Mouse (Mus musculus) heart, embryonic 12.5 days (tissue): ENCODE measurements around the gene Ppp1r9a. TPM values are rescaled to one million over a fixed set of nuclear protein-coding genes. Genes with fewer than 3 reads are reported as not detected.
A peak's percentile ranks its signal among the peaks of the same experiment; 100 is the strongest.

Experiments used
- ATAC-seq: fragments of 200-750 bp; cut with Nextera tagmentation; 2 replicates; pipeline ENCODE4 v1.8.0; 2017; ENCODE audit warnings: moderate TSS enrichment, moderate library complexity; ENCODE audit not compliant: insufficient number of reproducible peaks, low FRiP score
- H3K27ac ChIP-seq: fragments of 300-500 bp; sonication (generic); 2 replicates; pipeline ENCODE4 v1.5.1; 2016; ENCODE audit warnings: mild to moderate bottlenecking, moderate library complexity; ENCODE audit not compliant: poor library complexity, severe bottlenecking
- H3K27me3 ChIP-seq: fragments of 300-500 bp; sonication (generic); replicated peaks from 2 replicates; pipeline ENCODE4 v1.6.1; 2016; ENCODE audit warnings: mild to moderate bottlenecking, moderate library complexity
- H3K36me3 ChIP-seq: fragments of 300-500 bp; sonication (generic); 2 replicates; pipeline ENCODE4 v1.6.1; 2016; ENCODE audit warnings: mild to moderate bottlenecking, moderate library complexity
- H3K4me1 ChIP-seq: fragments of 300-500 bp; sonication (generic); replicated peaks from 2 replicates; pipeline ENCODE4 v1.6.1; 2016; ENCODE audit warnings: mild to moderate bottlenecking
- H3K4me2 ChIP-seq: fragments of 300-500 bp; sonication (generic); 2 replicates; pipeline ENCODE4 v1.6.1; 2016; ENCODE audit warnings: mild to moderate bottlenecking, moderate library complexity
- H3K4me3 ChIP-seq: fragments of 300-500 bp; sonication (generic); 2 replicates; pipeline ENCODE4 v1.5.1; 2016; ENCODE audit warnings: mild to moderate bottlenecking
- H3K9ac ChIP-seq: fragments of 300-500 bp; sonication (generic); 2 replicates; pipeline ENCODE4 v1.6.1; 2016; ENCODE audit warnings: mild to moderate bottlenecking, moderate library complexity
- H3K9me3 ChIP-seq: fragments of 300-500 bp; sonication (generic); replicated peaks from 2 replicates; pipeline ENCODE4 v1.6.1; 2016; ENCODE audit warnings: mild to moderate bottlenecking, moderate library complexity
- WGBS: fragments of 180-500 bp; shearing (Covaris S2); methylation state at CpG from one replicate; pipeline ENCODE4 v1.1.7; 2016; 5-methylcytosine and 5-hydroxymethylcytosine counted together
- polyA plus RNA-seq: library from polyadenylated mRNA; unstranded; fragments of >200 nt; fragmentation: Nextera tagmentation; extraction: Ambion mirVana; gene quantifications from 2 replicates; pipeline ENCODE4 v1.2.1, GENCODE M21; 2016

Ppp1r9a gene
- polyA plus RNA-seq, 1 experiment from 2014 or later = 17.4 TPM

GRCm38 (mm10) chr6:5006283-5006946 is 103.7 kb downstream of the Ppp1r9a start:
- H3K4me1 ChIP-seq = peaks cover 40% of the 10 kb centered on the region
- WGBS = 68% methylated on average over 6 of the region's 6 CpGs
- no peak overlapping the region; the same call in 1 of the 2 replicates for H3K9ac ChIP-seq
- no peaks in the 10 kb centered on the region for H3K9me3 ChIP-seq
- H3K27me3 ChIP-seq = no peaks in the 10 kb centered on the region
- peak overlapping the region; percentile 59 for H3K27ac ChIP-seq
- H3K4me2 ChIP-seq = peak overlapping the region; percentile 62
- no peak overlapping the region for H3K4me3 ChIP-seq
- H3K36me3 ChIP-seq = no peaks in the 10 kb centered on the region
- no peak for ATAC-seq

GRCm38 (mm10) chr6:5008166-5008565 is 105.4 kb downstream of the Ppp1r9a start:
- H3K9ac ChIP-seq = no peak overlapping the region
- 0 out of 2 replicates have a peak overlapping the region, but pooled peaks have one; percentile 20 for H3K4me2 ChIP-seq
- H3K36me3 ChIP-seq = no peaks in the 10 kb centered on the region
- H3K4me3 ChIP-seq = no peak overlapping the region
- no peak for ATAC-seq
- H3K4me1 ChIP-seq = peaks cover 40% of the 10 kb centered on the region
- no peaks in the 10 kb centered on the region for H3K27me3 ChIP-seq
- no peak overlapping the region for H3K27ac ChIP-seq
- WGBS = 57% methylated on average over 2 of the region's 2 CpGs
- H3K9me3 ChIP-seq = no peaks in the 10 kb centered on the region

- Histone ChIP-seq H3K9ac (no peak overlapping the region), H3K4me2 (peak overlapping the region; percentile 20), H3K9me3 (no peaks in the 10 kb centered on the region), H3K36me3 (no peaks in the 10 kb centered on the region), H3K4me1 (peaks cover 41% of the 10 kb centered on the region), H3K27me3 (no peaks in the 10 kb centered on the region), H3K4me3 (no peak overlapping the region), H3K27ac (no peak overlapping the region)
- ATAC-seq = no peak
- WGBS = 55% methylated on average over 15 of the region's 15 CpGs
Measured at GRCm38 (mm10) chr6:5008603-5009002, 105.9 kb downstream of the Ppp1r9a start.

- H3K4me2 ChIP-seq = no peak overlapping the region
Measured at GRCm38 (mm10) chr6:5010553-5011416, 108.1 kb downstream of the Ppp1r9a start.

DNA sequence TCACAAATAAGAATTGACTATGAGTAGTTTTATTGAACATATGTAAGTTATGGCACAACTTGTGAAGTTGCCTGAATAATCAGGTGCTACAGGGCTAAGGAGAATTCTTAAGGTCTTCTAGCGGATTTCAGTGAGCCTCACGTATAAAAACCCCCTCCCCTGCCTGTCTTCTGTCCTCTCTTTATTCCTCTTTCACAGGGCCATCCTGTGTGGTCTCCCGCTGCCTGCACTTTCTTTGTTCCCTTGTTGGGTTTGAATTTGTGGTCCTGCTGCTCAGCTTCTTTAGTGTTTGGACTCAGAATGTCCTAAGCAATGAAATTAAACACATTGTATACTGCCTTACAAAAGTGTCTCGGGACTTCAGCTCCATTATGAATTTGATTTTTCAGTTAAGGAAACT is 110.1 kb downstream of the Ppp1r9a start:
- H3K4me3 ChIP-seq = no peak overlapping the region
- no peaks in the 10 kb centered on the region for H3K36me3 ChIP-seq
- no peak overlapping the region for H3K4me2 ChIP-seq
- H3K4me1 ChIP-seq = peaks cover 24% of the 10 kb centered on the region
- H3K27ac ChIP-seq = no peak overlapping the region
- WGBS = 82% methylated on average over 4 of the region's 4 CpGs
- H3K9me3 ChIP-seq = no peaks in the 10 kb centered on the region
- no peaks in the 10 kb centered on the region for H3K27me3 ChIP-seq
- no peak overlapping the region for H3K9ac ChIP-seq
- no peak for ATAC-seq

More at GRCm38 (mm10) chr6:5010553-5011416, 108.1 kb downstream of the Ppp1r9a start:
- H3K4me3 ChIP-seq = no peak overlapping the region
- no peaks in the 10 kb centered on the region for H3K27me3 ChIP-seq
- no peak overlapping the region for H3K9ac ChIP-seq
- H3K4me1 ChIP-seq = peaks cover 37% of the 10 kb centered on the region
- no peak for ATAC-seq
- H3K9me3 ChIP-seq = no peaks in the 10 kb centered on the region
- no peak overlapping the region for H3K27ac ChIP-seq
- no peaks in the 10 kb centered on the region for H3K36me3 ChIP-seq
- WGBS = 58% methylated on average over 11 of the region's 11 CpGs

DNA sequence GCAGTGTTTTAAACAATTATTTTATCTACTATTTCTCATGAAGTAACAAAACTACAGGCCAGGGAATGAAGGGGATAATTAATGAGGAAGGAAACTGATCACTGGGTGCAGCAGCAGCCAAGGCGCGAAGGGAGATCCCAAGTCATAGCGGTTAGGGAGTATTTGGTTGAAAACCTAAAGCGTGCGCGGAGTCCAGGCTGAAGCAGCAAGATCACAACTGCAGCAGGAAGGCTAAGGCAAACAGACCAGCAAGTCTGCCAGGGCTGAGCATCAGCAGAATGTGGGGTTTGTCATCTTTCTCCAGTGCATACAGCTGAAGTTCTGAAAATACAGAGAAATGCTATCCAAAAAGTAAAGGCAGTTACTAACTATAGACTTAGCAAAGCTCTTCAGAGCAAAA is 111.8 kb downstream of the Ppp1r9a start:
- Histone ChIP-seq H3K4me3 (no peak overlapping the region), H3K4me2 (no peak overlapping the region), H3K9ac (no peak overlapping the region), H3K4me1 (peaks cover 29% of the 10 kb centered on the region), H3K27ac (no peak overlapping the region), H3K9me3 (no peaks in the 10 kb centered on the region), H3K36me3 (no peaks in the 10 kb centered on the region), H3K27me3 (no peaks in the 10 kb centered on the region)
- WGBS = 86% methylated on average over 6 of the region's 6 CpGs
- no peak for ATAC-seq

- Histone ChIP-seq H3K4me3 (no peak overlapping the region), H3K27ac (no peak overlapping the region), H3K27me3 (no peaks in the 10 kb centered on the region), H3K4me2 (no peak overlapping the region), H3K36me3 (no peaks in the 10 kb centered on the region), H3K9me3 (no peaks in the 10 kb centered on the region), H3K9ac (no peak overlapping the region), H3K4me1 (peaks cover 29% of the 10 kb centered on the region)
- no peak for ATAC-seq
- WGBS = 66% methylated on average over 2 of the region's 2 CpGs
Measured at GRCm38 (mm10) chr6:5015173-5015572, 112.5 kb downstream of the Ppp1r9a start.

GRCm38 (mm10) chr6:5017945-5018511 is 115.3 kb downstream of the Ppp1r9a start:
- no peak for ATAC-seq
- H3K4me2 ChIP-seq = no peak overlapping the region
- no peak overlapping the region for H3K4me3 ChIP-seq
- no peaks in the 10 kb centered on the region for H3K27me3 ChIP-seq
- peaks cover 20% of the 10 kb centered on the region for H3K4me1 ChIP-seq
- H3K27ac ChIP-seq = no peak overlapping the region
- no peak overlapping the region for H3K9ac ChIP-seq
- H3K36me3 ChIP-seq = no peaks in the 10 kb centered on the region
- WGBS = 59% methylated on average over 6 of the region's 6 CpGs
- no peaks in the 10 kb centered on the region for H3K9me3 ChIP-seq

GRCm38 (mm10) chr6:5019208-5019607 is 116.5 kb downstream of the Ppp1r9a start:
- Histone ChIP-seq H3K9me3 (no peaks in the 10 kb centered on the region), H3K9ac (no peak overlapping the region), H3K36me3 (no peaks in the 10 kb centered on the region), H3K27ac (no peak overlapping the region), H3K4me1 (peaks cover 14% of the 10 kb centered on the region), H3K4me2 (no peak overlapping the region), H3K4me3 (no peak overlapping the region), H3K27me3 (no peaks in the 10 kb centered on the region)
- WGBS = 61% methylated on average over 5 of the region's 5 CpGs
- ATAC-seq = no peak

- peaks cover 12% of the 10 kb centered on the region for H3K4me1 ChIP-seq
- no peaks in the 10 kb centered on the region for H3K9me3 ChIP-seq
- H3K27ac ChIP-seq = no peak overlapping the region
- H3K27me3 ChIP-seq = no peaks in the 10 kb centered on the region
- H3K36me3 ChIP-seq = no peaks in the 10 kb centered on the region
- no peak overlapping the region for H3K4me3 ChIP-seq
- no peak overlapping the region for H3K4me2 ChIP-seq
- WGBS = 69% methylated on average over 2 of the region's 2 CpGs
- H3K9ac ChIP-seq = no peak overlapping the region
- ATAC-seq = no peak
Measured at GRCm38 (mm10) chr6:5019969-5020368, 117.3 kb downstream of the Ppp1r9a start.

DNA sequence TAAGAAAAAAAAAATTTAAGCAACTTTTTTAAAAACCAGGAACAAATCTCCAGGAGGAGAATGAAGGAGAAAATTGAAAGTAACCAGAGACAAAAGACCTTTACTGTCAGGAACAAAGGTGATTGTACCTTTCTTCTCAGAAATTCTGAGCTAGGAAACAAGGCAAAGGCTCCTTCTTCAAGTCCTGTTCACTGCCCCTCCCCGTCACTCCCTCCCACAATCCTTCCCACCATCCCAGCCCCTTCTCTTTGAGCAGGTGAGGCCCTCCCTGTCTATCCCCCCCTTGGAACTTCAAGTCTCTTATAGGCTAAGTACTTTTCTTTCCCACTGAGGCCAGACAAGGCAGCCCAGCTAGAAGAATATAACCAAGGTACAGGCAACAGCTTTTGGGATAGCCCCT is 117.8 kb downstream of the Ppp1r9a start:
- Histone ChIP-seq H3K9ac (no peak overlapping the region), H3K4me3 (no peak overlapping the region), H3K27me3 (no peaks in the 10 kb centered on the region), H3K9me3 (no peaks in the 10 kb centered on the region), H3K4me1 (peaks cover 12% of the 10 kb centered on the region), H3K4me2 (no peak overlapping the region), H3K36me3 (no peaks in the 10 kb centered on the region), H3K27ac (no peak overlapping the region)
- WGBS = 92% methylated on average over 1 of the region's 1 CpGs
- ATAC-seq = no peak
